Mouse (Mus musculus) MEL (cell line): ENCODE measurements around the gene Slc2a1. TPM values are rescaled to one million over a fixed set of nuclear protein-coding genes. Genes with fewer than 3 reads are reported as not detected.

ENCODE experiments used
- DNase-seq: peaks from one replicate; pipeline ENCODE4 v3.0.0; 2011; ENCODE audit warnings: low read depth, low spot score
- H3K27ac ChIP-seq: 2 replicates; pipeline ENCODE4 v1.5.1; 2012; ENCODE audit warnings: low read depth, mild to moderate bottlenecking, control low read depth, low read length, moderate library complexity; ENCODE audit not compliant: control insufficient read depth
- H3K27me3 ChIP-seq, 2 experiments: fragments of 150-350 bp in 1 of 2; sonication (generic) in 1 of 2; 2 replicates each; pipeline ENCODE4 v1.6.1; 2012; ENCODE audit warnings: low read length in 2 of 2, mild to moderate bottlenecking in 2 of 2, improper control_type of control experiment in 1 of 2, moderate library complexity in 1 of 2; ENCODE audit not compliant: insufficient read depth in 2 of 2, control insufficient read depth in 1 of 2
- H3K36me3 ChIP-seq, 2 experiments: 2 replicates each; pipeline ENCODE4 v1.6.1; 2012 to 2014; ENCODE audit warnings: low read length in 2 of 2, improper control_type of control experiment in 1 of 2, inconsistent platforms in 1 of 2, mild to moderate bottlenecking in 1 of 2; ENCODE audit not compliant: insufficient read depth in 2 of 2, control insufficient read depth in 1 of 2
- H3K4me1 ChIP-seq, 2 experiments: fragments of 150-350 bp in 1 of 2; sonication (generic) in 1 of 2; 2 replicates each; pipeline ENCODE4 v1.6.1; 2012; ENCODE audit warnings: low read length in 2 of 2, improper control_type of control experiment in 1 of 2, mild to moderate bottlenecking in 1 of 2; ENCODE audit not compliant: insufficient read depth in 2 of 2, control insufficient read depth in 1 of 2
- H3K4me3 ChIP-seq, 2 experiments: fragments of 150-350 bp in 1 of 2; sonication (generic) in 1 of 2; 2 replicates each; pipeline ENCODE4 v1.5.1; 2012; ENCODE audit warnings: low read depth in 2 of 2, low read length in 2 of 2, mild to moderate bottlenecking in 2 of 2, moderate library complexity in 2 of 2, control low read depth in 1 of 2, improper control_type of control experiment in 1 of 2; ENCODE audit not compliant: control insufficient read depth in 1 of 2, insufficient read depth in 1 of 2
- H3K79me2 ChIP-seq: 2 replicates; pipeline ENCODE4 v1.6.1; 2012; ENCODE audit warnings: mild to moderate bottlenecking, low read length, moderate library complexity; ENCODE audit not compliant: control insufficient read depth, poor library complexity, insufficient read depth
- H3K9ac ChIP-seq: 2 replicates; pipeline ENCODE4 v1.6.1; 2012; ENCODE audit warnings: low read depth, mild to moderate bottlenecking, control low read depth, low read length, moderate library complexity; ENCODE audit not compliant: control insufficient read depth, poor library complexity, severe bottlenecking
- H3K9me3 ChIP-seq: fragments of 150-350 bp; sonication (generic); replicated peaks from 2 replicates; pipeline ENCODE4 v1.6.1; 2012; ENCODE audit warnings: mild to moderate bottlenecking, low read length, improper control_type of control experiment, moderate library complexity; ENCODE audit not compliant: insufficient read depth
- BHLHE40 ChIP-seq: IDR thresholded peaks from 2 replicates; pipeline ENCODE4 v1.6.1; 2012; ENCODE audit warnings: low read depth, mild to moderate bottlenecking, inconsistent platforms, low read length, improper control_type of control experiment, borderline replicate concordance
- CHD1 ChIP-seq: IDR thresholded peaks from 2 replicates; pipeline ENCODE4 v1.6.1; 2012; ENCODE audit warnings: low read depth, mild to moderate bottlenecking, inconsistent platforms, low read length, improper control_type of control experiment
- CHD2 ChIP-seq: IDR thresholded peaks from 2 replicates; pipeline ENCODE4 v1.6.1; 2011; ENCODE audit warnings: low read length, improper control_type of control experiment
- E2F4 ChIP-seq: IDR thresholded peaks from 2 replicates; pipeline ENCODE4 v1.6.1; 2011; ENCODE audit warnings: low read depth, low read length, improper control_type of control experiment, borderline replicate concordance
- ELF1 ChIP-seq: IDR thresholded peaks from 2 replicates; pipeline ENCODE4 v1.6.1; 2014; ENCODE audit warnings: low read depth, mild to moderate bottlenecking, inconsistent platforms, low read length, improper control_type of control experiment, moderate library complexity
- EP300 ChIP-seq, 2 experiments: IDR thresholded peaks; 2 replicates each; pipeline ENCODE4 v1.6.1; 2011; ENCODE audit warnings: improper control_type of control experiment in 2 of 2, low read length in 2 of 2, low read depth in 1 of 2, mild to moderate bottlenecking in 1 of 2
- ETS1 ChIP-seq: IDR thresholded peaks from 2 replicates; pipeline ENCODE4 v1.6.1; 2012; ENCODE audit warnings: low read depth, mild to moderate bottlenecking, inconsistent platforms, low read length, improper control_type of control experiment, moderate library complexity
- GABPA ChIP-seq: IDR thresholded peaks from 2 replicates; pipeline ENCODE4 v1.6.1; 2012; ENCODE audit warnings: low read depth, mild to moderate bottlenecking, inconsistent platforms, low read length, improper control_type of control experiment, moderate library complexity
- MAX ChIP-seq: IDR thresholded peaks from 2 replicates; pipeline ENCODE4 v1.6.1; 2011; ENCODE audit warnings: low read length, improper control_type of control experiment
- POLR2AphosphoS2 ChIP-seq: IDR thresholded peaks from 2 replicates; pipeline ENCODE4 v1.6.1; 2011; ENCODE audit warnings: low read length, improper control_type of control experiment
- POLR2AphosphoS5 ChIP-seq: IDR thresholded peaks from 2 replicates; pipeline ENCODE4 v1.6.1; 2012; ENCODE audit warnings: low read depth, borderline replicate concordance, mild to moderate bottlenecking, inconsistent platforms, low read length, moderate library complexity, mixed read lengths
- TBP ChIP-seq: IDR thresholded peaks from 2 replicates; pipeline ENCODE4 v1.8.0; 2011; ENCODE audit warnings: low read depth, low read length, improper control_type of control experiment
- TCF12 ChIP-seq: IDR thresholded peaks from 2 replicates; pipeline ENCODE4 v1.6.1; 2014; ENCODE audit warnings: low read depth, mild to moderate bottlenecking, inconsistent platforms, low read length, improper control_type of control experiment, moderate library complexity
- UBTF ChIP-seq: IDR thresholded peaks from 2 replicates; pipeline ENCODE4 v1.6.1; 2012; ENCODE audit warnings: low read depth, mild to moderate bottlenecking, inconsistent platforms, low read length, improper control_type of control experiment, moderate library complexity, borderline replicate concordance; ENCODE audit not compliant: insufficient read depth
- ZC3H11A ChIP-seq: IDR thresholded peaks from 2 replicates; pipeline ENCODE4 v1.6.1; 2012; ENCODE audit warnings: low read depth, mild to moderate bottlenecking, inconsistent platforms, low read length, improper control_type of control experiment
- ZKSCAN1 ChIP-seq: IDR thresholded peaks from 2 replicates; pipeline ENCODE4 v1.6.1; 2012; ENCODE audit warnings: low read depth, mild to moderate bottlenecking, inconsistent platforms, low read length, improper control_type of control experiment, moderate library complexity
- ZMIZ1 ChIP-seq: IDR thresholded peaks from 2 replicates; pipeline ENCODE4 v1.6.1; 2012; ENCODE audit warnings: low read depth, mild to moderate bottlenecking, inconsistent platforms, low read length, improper control_type of control experiment, moderate library complexity
- polyA plus RNA-seq, 2 experiments: library from polyadenylated mRNA; stranded (reverse) in 1 of 2; unstranded in 1 of 2; fragments of >175 nt in 1 of 2; fragments of >200 nt in 1 of 2; gene quantifications; 2 replicates each; pipeline versions ENCODE4 v1.2.1 to v1.2.4; 2012; ENCODE audit warnings: low replicate concordance in 2 of 2, low read depth in 1 of 2; ENCODE audit not compliant: insufficient read length in 2 of 2, insufficient read depth in 1 of 2, missing spikeins in 1 of 2
- total RNA-seq: library from RNA; depleted of rRNA; stranded (reverse); fragments of 300-350 nt; gene quantifications from 2 replicates; pipeline ENCODE4 v1.2.3, GENCODE M21; 2012

The Slc2a1 gene
- total and polyA plus RNA-seq, 3 experiments, result 15.9 to 99.5 TPM; not detected in 1

GRCm38 (mm10) chr4:119108495-119109408 lies at the start of gene Slc2a1 (continued):
- no peak for TF ChIP-seq GABPA
- TF ChIP-seq CHD2, result no peak
- no peak for TF ChIP-seq BHLHE40
- peak; percentile 21; the same call in 1 of the 2 replicates for TF ChIP-seq ELF1
- 0 out of 4 replicates have a peak, but pooled peaks of 1 of the 2 experiments have one; percentile 17 for TF ChIP-seq EP300 (IDR thresholded peaks at IDR 0.05; ENCODE audit: low read depth in 1 of 2, low read length in 2 of 2)

GRCm38 (mm10) chr4:119066791-119067190 lies 41.7 kb upstream of the Slc2a1 start:
- no peaks in the 10 kb centered on the region; a peak in 2 of 4 replicates for H3K36me3 ChIP-seq
- TF ChIP-seq BHLHE40, result no peak
- no peak for TF ChIP-seq ELF1
- TF ChIP-seq POLR2AphosphoS5, result no peak
- TF ChIP-seq TCF12, result no peak
- no peak for TF ChIP-seq ZC3H11A
- TF ChIP-seq CHD1, result no peak
- no peak for TF ChIP-seq E2F4
- no peak for TF ChIP-seq CHD2
- no peak for TF ChIP-seq ETS1
- no peak for TF ChIP-seq UBTF
- TF ChIP-seq ZKSCAN1, result no peak
- no peak for TF ChIP-seq TBP
- no peak for TF ChIP-seq POLR2AphosphoS2
- TF ChIP-seq MAX, result no peak
- TF ChIP-seq ZMIZ1, result no peak
- H3K27ac ChIP-seq, result no peak overlapping the region
- H3K4me1 ChIP-seq, result peaks cover 0 to 3% of the 10 kb centered on the region in 2 experiments; a peak in 1 of 4 replicates
- H3K9ac ChIP-seq, result no peak overlapping the region
- no peaks in the 10 kb centered on the region; a peak in 1 of 4 replicates for H3K27me3 ChIP-seq
- H3K79me2 ChIP-seq, result no peaks in the 10 kb centered on the region
- H3K9me3 ChIP-seq, result no peaks in the 10 kb centered on the region
- DNase-seq, result no peak
- H3K4me3 ChIP-seq, result no peak overlapping the region
